Mouse (Mus musculus): ENCODE results near the gene Rab20.
A peak's percentile ranks its signal among the peaks of the same experiment; 100 is the strongest.

Gene Rab20

GRCm38 (mm10) chr8:11452152-11452551 is 26.4 kb downstream of the Rab20 start:
- no peak for DNase-seq

DNA sequence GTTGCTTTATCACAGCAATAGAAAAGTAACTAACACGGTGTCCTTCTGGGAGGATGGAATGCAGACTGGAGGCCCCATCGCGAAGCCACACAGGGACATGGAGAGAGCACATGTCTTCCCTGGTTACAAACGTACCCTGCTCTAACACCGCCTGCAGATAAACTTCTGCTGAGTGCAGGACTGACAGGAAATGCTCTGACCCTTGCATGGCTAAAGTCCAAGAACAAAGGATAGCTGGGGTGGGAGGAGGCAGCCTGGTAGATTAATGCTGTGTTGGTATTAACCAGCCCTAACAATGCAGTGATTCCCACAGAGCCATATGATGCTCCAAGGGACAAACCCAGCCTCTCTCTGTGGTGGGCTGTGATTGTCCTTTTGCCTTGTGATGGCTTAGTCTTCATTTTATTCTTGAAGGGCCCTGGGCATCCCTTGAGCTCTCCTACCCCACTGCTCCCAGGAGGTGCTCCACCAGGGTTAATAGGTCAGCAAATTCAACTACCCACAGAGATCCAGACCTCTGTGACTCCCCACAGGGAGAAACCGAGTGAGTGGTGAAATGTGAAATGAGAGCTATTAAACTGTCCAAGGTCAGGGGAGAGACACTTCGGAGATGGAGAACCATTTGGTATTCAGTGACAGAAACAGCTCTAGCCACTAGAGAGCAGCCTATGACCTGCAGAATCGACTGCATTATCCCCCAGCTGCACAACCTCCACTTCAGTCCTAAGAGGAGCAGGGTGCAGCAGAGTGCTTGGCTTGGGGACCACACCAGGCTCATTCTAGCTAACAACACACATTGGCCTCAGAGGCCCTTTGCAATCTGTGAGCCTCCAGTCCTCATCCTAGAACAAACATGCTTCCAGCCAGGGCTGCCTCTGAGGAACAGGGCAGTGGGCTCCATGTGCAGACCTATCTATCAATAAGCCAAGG is 28.1 kb downstream of the Rab20 start:
- DNase-seq, result peak; percentile 25

DNA sequence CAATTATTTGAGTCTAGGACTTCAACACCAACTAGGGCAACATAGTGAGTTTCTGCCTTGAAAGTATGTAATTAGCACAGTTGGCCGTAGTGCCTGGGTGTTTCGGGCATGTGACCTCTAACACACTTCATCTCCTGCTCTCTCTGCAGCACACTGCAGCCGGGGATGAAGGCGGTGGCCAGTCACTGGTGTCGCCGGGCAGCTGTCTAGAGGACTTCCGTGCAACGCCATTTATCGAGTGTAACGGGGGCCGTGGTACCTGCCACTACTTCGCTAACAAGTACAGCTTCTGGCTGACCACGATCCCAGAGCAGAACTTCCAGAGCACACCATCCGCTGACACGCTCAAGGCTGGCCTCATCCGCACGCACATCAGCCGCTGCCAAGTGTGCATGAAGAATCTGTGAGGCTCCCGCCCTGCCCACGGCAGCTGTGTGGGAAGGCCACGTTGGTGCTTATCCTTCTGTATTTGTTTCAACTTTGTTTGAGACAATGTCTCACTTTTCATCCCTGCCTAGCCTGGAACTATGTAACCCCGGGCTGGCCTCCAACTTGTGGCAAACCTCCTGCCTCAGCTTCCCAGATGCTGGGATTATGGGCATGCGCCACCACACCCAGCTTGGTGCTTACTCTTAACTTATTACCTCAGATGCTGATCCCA is 30.5 kb downstream of the Rab20 start:
- no peak for DNase-seq

DNA sequence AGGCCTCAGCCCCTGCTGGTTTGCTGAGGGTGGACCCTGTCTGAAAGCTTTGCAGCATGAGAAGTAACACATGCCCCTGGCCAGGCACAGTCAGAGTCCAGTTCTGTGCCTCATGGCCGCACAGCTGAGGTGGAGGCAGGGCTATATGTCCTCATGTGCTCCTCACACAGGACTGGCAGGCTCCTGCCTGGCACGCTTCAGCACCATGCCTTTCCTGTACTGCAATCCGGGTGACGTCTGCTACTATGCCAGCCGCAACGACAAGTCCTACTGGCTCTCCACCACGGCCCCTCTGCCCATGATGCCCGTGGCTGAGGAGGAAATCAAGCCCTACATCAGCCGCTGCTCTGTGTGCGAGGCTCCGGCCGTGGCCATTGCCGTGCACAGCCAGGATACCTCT is 32.7 kb downstream of the Rab20 start:
- DNase-seq, result no peak

- DNase-seq, result no peak
Measured at GRCm38 (mm10) chr8:11444216-11444615, 34.3 kb downstream of the Rab20 start.

GRCm38 (mm10) chr8:11443611-11444010 is 34.9 kb downstream of the Rab20 start:
- DNase-seq, result no peak

DNA sequence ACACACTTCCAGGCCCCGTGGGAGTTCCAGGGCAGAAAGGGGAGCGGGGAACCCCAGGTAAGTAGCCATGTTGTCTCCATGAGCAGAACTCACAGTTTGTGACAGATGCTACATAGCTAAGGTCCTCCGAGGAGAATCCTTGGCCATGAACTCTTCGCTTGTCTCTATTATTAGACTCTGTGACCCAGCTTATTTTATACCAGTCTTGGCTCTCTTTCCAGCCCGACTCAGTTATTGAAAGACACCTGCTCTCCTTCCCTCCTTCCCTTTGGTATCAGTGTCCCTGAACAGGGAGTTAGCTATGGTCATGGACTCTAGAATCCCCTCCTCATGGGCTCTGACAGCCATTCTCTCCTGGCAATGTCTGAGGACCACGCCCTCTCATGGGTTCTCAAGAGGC is 37.2 kb downstream of the Rab20 start:
- no peak for DNase-seq

DNA sequence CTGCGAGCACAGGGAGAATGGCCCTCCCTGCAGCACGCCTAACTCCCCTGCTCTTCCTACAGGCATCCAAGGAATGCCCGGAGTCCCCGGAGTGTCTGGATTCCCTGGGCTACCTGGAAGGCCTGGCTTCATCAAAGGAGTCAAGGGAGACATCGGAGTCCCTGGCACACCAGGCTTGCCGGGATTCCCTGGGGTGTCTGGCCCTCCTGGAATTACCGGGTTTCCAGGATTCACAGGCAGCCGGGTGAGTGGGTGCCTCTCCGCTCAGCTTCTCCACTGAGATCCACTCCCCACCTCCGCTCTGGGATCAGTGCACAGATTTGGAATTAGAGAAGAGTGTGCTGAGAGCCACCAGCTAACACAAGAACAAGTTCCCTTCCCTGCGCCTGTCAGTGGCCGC is 40.6 kb downstream of the Rab20 start:
- DNase-seq, result no peak

DNA sequence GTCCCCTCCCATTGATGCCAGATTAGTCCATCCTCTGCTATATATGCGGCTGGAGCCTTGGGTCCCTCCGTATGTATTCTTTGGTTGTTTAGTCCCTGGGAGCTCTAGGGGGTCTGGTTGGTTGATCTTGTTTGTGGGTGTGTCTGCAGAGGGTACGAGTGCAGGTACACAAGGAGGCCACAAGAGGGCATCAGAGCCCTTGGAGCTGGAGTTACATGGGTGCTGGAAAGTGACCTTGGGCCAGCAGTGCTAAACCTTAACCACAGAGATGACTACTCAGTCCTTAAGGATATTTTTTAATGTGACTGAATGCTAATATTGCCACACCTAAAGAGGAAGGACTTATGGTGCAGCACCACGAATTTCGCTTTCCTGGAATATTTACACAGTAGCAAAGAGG is 47.8 kb downstream of the Rab20 start:
- DNase-seq, result no peak

GRCm38 (mm10) chr8:11423091-11423490 is 55.4 kb downstream of the Rab20 start:
- DNase-seq, result no peak

GRCm38 (mm10) chr8:11421968-11422367 is 56.5 kb downstream of the Rab20 start:
- peak; percentile 52 for DNase-seq

GRCm38 (mm10) chr8:11421105-11421504 is 57.4 kb downstream of the Rab20 start:
- DNase-seq, result no peak

- no peak for DNase-seq
Measured at GRCm38 (mm10) chr8:11419645-11420044, 58.9 kb downstream of the Rab20 start.

DNA sequence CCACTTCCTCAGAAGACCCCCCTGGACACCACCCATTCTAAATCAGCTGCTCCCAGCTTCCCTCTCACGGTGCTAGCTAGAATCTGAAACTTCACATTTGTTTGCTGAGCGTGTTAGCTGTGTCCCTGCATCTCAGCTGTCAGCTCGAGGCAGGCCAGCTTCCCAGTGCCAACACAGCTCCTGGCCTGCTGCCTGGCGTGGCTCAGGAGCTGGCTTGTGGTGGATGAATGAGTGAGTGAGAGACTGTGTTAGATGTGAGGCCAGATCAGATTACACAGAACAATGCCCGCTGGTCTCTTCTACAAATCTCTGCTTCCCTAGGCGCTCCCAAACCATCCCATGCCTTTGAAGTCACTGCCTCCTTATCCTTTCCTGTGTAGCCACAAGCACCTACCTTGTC is 59.3 kb downstream of the Rab20 start:
- peak; percentile 91 for DNase-seq

DNA sequence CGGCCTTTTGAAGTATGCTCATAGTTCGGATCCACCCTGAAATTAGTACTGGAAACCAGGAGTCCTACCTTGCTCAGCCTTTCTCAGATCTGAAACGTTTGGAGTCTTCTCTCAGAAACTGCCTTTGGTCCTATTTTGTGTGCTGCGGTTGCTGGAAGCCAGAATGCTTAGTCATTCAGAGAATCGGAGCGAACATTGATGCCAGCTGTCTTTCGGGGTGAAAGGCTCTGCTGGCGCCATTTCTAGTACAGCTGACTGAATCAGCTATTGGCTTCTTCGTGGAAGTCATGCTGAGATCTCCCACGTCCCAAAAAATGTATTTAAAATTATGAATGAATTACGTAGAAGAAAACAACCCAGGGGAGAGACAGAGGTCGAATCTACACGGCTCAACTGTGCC is 60.7 kb downstream of the Rab20 start:
- peak; percentile 67 for DNase-seq

DNA sequence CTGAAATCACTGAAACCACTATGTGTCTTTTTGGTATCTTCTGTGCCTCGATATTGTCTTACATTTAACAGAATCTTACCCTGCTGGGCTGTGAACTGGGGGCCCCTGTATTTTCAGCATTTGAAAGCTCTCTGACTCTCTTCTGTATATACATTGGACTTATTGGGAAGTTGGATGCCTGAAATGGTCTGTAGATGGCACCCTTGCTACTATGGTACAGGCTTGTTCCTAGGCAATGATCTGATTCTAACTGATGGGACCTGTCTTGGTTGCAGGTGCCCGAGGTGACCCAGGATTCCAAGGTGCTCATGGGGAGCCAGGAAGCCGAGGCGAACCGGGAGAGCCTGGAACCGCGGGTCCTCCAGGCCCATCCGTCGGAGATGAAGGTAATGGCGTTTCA is 63.4 kb downstream of the Rab20 start:
- no peak for DNase-seq

DNA sequence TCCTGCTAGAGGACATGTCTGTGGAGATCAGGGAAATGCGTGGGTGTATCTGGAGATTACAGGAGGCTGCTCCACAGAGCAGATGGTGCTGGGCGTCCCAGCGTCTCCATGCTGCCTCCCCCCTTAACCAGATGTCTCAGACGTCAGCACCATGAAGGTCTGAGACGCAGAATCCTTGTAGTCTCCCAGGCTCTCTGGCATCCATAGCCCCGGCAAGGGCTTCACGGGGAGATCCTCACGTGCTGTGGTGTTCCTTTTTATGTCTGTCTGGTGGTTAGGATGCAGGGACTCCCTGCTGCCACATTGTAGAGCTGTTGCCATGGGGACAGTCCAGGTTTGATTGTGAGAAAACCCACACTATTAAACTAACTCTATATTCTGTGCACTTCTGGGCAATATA is 64.2 kb downstream of the Rab20 start:
- peak; percentile 78 for DNase-seq

- DNase-seq, result no peak
Measured at GRCm38 (mm10) chr8:11412450-11412849, 66.1 kb downstream of the Rab20 start.

DNA sequence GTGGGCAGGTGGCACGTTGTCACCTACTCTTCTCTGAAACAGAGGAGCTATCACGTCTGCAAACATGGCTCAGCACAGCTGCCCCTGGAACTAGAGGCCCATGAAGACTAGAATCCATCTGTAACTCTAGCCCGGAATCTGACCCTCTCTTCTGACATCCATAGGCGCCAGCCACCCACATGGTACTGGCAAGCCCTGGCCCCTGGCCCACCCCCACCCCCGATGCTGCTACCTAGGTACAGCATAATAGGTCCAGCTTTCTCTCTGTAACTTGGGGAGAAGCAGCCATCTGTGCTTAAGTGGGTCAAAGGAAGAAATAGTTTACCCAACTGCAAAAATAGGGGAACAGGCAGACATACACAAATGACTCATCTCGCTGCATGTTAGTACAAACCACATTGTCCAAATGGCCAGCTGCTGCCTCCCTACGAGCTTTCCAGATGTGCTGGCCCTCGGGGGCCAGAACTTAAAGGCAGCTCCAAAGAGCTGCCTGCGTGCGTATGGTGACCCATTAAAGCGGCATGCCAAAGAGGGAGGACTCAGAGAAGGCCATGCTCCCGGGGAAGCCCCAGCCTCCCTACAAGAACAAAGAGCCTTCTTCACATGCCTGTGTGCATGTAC is 66.9 kb downstream of the Rab20 start:
- DNase-seq, result no peak

DNA sequence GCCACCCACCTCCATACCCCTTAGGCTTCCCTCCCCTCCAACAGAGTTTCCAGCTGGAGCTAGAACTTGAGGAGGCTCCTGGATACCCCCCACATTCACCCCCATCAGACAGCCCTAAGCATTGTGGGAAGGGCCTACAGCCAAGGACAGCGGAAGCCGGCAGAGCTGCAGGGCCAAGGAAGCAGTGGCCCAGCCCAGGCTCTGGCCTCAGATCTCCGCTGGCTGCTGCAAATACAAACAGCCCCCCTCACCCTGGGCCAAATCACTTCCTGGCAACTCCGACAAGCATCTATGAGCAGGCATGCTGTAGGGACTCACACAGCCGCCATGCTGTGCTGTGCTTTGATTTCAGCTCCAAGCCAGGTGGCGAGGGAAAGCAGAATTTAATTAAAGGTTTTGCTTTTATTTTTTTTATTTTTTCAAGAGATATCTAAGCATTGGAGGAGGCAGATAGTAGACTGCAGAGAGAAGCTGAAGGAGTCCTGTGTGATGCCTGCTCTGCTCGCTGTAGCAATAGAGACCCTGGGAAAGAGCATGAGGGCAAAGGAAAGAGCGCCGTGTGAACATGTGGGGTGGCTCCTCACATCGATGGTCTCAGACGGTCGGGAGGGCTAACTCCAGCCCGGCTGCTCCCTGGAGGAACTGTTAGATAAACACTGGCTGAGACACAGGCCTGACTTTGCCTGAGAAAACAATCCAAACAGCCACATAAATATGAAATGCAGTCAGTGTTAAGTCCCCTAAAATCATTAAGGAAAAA is 72.6 kb downstream of the Rab20 start:
- peak; percentile 72 for DNase-seq

DNA sequence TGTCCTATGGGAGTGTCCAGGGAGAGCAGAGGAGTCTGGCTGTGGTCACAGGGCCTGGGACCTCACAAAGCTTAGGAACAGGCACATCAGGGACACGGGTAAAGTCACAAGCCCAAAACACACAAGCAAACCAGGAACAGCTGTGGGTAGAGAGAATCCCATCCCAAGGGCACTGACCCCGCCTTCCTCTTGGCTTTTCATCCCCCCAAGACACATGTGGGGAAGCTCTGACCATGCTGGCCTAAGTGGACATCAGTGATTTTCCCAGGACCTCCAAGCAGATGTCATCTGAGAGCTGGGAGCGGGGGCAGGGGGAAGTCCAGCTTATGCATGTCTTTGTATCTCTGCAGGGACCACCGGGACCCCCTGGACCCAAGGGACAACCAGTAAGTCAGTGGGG is 73.9 kb downstream of the Rab20 start:
- no peak for DNase-seq

DNA sequence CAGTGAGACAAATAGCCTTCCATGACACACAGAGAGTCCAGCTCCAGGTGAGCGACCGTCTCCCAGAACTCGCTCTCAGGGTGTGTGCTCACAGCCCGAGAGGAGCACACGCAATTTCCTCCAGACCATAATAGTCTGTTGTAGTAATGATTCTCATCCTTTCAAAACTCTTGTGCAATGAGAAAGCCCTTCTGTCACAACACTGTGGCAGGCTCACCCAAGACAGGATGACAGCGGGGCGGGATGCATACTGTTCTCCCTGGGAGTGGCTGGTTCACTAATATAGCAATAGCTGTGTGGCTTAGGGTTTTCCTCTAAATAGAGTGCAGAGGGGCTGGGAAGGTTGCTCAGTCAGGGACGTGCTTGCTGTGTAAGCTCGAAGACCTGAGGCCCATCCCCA is 74.7 kb downstream of the Rab20 start:
- DNase-seq, result no peak

Measured in layer of hippocampus, adult 9-11 months (tissue).